Mouse (Mus musculus): ENCODE measurements around the gene Trrap.

DNA sequence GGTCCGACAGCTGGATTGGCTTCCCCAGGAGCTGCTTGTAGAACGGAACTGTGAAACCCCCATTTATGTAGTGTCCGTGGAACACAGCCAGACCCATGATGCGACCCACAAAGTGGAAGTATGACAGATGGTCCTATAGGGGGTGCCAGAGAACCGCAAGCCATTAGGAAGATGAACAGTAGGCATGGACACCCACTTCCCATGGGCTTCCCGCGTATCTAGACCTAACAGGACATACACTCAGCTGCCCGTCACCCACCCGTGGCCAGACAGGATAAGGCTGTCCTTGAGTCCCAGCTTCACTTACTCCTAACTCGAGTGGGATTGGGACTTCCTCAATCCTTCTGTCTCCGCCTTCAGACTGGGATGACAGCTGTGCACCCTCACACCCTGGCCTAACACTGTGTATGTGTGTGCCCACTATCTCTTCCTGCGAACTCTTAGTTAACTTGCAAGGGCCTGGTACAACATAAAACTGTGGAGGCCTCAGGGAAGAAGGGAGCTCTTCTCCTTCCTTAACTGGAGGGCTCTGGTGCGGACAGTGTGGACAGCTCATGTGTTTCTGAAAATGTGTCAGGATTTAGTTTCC, 117.2 kb downstream of the Trrap start:
- no peak for TF ChIP-seq POLR2A (IDR thresholded peaks at IDR 0.05; ENCODE audit: borderline replicate concordance, extremely low read depth, insufficient read depth, insufficient read length, poor library complexity, severe bottlenecking)
- peak; percentile 40; the same call in 1 of the 2 replicates for TF ChIP-seq CTCF (IDR thresholded peaks at IDR 0.05; ENCODE audit: borderline replicate concordance, extremely low read depth, insufficient read depth, insufficient read length)

All from brain, embryonic 14.5 days (tissue).